Mouse (Mus musculus): ENCODE data around the gene Eml3.
"Not testable (repeated sequence)": the region's sequence is repeated elsewhere in the genome, so short reads cannot be mapped to it uniquely, and the experiment has no call there.

Eml3 gene

DNA sequence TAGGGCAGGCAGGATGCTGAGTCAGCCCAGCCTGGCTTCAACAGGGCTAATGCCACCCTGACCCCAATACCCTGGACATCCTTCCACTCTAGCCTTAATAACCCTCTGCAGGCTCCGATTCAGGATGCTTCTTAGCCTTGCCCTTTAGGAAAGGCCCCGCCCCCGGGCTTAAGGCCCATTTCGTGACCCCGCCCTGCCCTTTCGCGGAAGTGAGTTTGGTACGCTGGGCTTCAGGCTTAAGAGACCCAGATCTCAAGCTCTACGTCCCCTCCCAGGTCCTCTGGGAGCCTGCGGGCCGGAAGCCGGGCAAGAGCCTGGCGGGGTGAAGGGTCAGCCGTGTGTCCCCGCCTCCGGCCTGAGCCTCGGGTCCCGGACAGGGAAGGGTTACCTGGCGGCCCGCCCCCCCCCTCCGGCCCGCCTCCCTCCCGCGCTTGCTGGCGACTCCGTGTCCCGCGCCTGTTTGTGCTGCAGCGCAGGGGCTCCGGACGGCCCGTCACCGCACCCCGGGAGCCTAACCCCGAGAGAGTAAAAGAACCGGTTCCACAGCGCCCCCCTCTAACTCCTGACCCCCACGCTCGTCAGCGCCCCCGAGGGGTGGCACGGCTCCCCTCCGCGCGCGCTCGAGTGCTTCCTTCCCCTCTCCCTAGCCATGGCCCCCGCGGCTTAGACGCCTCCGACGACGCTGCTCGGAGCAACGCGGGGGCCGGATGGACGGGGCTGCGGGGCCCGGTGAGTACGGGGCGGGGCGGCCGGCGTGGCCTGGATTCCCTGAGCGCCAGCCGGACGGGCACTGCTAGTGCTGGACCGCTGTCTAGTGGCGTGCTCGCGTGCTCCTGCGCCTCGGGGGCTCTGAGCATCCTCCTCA, at the start of gene Eml3, which contains the start of gene Rom1:
Eml3 (plus strand) TSS at position 329 of the 865 bp plus-strand sequence.
Rom1 (minus strand) TSS at position 133 of the 865 bp plus-strand sequence.
- DNase-seq (ENCODE audit: low spot score in 2 of 2) = peak; percentile 94 to 95

DNA sequence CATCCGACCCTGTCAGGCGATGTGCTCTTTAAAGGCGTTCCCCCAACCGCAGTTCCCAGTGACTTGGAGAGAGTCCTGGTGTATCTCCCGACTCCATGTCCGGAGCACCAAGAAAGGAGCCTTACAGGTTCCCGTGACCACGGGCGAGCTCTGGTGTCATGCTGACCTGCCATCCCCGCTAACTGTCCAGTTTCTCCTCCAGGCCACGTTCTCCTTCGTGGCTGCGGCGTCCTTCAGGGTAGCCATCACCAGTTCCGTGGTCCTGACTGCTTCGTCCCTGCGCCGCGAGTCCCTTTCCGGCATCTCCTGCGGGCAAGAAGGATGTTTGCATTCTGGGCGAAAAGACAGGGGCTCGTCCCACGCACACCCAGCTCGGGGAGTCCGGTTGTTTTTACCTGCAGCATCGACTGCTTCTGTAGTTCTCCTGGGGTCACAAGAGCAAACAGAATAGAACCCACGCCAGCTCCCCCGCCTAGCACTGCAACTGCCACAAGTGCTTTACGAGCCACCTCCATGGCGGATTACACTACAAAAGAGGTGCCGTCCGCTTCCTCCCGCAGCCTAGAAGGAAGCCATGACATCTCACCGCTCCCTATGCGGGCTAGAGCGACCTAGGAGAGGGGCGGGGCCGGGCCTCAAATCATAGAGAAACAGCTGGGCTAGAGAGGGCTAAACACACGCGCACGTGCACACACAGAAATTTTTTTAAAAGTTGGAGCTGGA, 48.9 kb upstream of the Eml3 start, which contains the start of gene Uqcc3:
Uqcc3 (minus strand) TSS at position 613 of the 723 bp plus-strand sequence.
- DNase-seq (ENCODE audit: low spot score in 2 of 2) = peak; percentile 91 to 92

DNA sequence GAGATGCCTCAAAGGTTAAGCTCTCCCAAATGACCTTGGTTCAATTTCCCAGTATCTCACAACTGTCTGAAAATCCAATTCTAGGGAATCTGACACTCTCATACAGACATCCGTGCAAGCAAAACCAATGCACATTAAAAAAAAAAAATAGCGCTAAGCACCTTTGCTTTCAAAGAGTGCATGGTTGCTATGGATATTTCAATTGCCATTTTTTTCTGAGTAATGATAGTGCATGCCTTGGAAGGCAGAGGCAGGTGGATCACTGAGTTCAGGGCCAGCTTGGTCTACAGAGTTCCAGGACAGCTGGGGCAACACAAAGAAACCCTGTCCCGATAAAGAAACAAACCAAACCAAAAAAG, 48.3 kb upstream of the Eml3 start:
- no peak for DNase-seq (ENCODE audit: low spot score in 2 of 2)

DNA sequence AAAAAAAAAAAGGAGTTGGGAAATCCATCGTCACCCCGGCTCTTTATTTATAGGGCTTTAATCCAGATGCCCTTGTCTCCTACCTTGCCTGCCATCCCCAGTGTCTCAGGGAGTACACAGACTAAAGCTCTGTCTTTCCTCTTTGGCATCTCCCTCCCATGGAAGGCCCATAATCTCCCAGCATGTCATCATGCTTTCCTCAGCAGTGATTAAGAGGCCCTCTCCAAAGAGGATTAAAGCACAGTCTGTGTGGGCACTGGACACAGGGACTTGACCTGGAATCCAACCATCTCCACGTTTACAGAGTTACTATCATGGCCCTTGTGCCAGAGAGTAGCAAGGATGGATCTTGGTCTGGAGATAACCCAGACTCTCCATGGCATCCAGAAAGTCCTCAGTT, 45.7 kb upstream of the Eml3 start, which contains the start of the genes Lbhd1 and Gm49403:
Lbhd1 (plus strand) TSS at position 117 of the 400 bp plus-strand sequence.
Gm49403 (plus strand) TSS at position 315 of the 400 bp plus-strand sequence.
- DNase-seq (ENCODE audit: low spot score in 2 of 2) = no peak

DNA sequence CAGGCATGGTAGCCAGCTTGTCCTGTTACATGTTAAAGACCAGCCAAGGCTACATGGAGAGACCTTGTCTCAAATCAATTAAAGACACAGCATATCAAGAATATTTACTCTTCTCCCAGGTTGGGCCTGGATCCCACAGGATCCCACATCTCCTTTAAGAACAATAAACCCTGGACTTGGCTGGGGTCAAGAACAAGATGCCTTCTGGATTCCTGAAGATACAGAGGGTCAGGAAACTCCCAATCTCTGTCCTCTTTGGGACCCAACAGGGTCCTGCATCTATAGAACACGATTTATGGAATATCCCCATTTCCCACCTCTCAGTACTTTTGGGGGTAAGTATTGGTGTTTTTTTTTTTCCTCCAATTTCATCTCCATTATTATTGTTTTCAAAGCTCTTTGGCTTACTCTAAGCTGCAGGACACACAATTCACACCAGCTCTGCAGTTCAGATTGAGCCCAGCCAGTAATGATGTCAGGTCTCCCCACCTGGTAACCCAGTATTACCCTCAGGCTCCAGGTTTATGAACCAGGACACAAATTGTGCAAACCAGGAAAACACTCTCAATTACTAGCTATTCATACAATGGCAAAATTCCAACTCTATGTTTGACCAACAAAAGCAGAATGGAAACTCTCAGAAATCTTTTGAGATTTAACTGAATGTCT, 42.3 kb upstream of the Eml3 start:
- DNase-seq (ENCODE audit: low spot score in 2 of 2) = no peak

DNA sequence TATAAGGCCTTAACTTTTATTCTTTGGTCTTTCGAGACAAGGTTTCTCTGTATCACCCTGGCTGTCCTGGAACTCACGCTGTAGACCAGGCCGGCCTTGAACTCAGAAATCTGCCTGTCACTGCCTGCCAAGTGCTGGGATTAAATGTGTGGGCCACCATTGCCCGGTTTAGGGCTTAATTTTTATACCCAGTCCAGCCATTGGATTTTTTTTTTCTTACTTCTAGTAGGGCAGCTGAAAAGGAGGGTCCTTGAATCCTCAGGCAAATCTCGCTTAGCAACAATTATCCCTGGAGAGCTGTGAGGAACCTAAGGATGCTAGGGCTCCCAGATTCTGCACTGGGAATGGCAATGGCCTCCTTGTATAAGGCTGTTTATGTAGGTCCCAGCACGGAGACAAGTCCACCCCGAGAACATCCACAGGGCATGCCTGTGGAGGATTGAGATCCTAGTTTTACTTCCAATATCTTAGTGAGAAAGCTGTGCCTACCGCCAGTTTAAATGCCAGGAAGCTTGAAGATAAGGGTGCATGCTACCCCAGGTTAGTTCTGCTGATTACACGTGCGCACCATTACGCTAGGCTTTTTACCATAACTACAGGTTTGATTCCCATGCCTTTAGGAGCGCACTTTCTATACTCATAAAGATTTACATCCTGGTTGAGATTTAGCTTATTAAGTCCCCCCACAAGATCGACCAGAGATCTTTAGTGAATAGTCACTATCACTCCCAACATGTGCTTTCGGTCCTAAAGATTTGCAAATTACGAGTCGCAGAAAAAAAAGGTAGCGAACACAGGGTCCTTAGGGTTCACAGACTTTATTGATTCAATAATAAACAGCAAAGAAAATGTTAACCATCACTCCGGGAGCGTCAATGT, 41.5 kb upstream of the Eml3 start:
- no peak for DNase-seq (ENCODE audit: low spot score in 2 of 2)

DNA sequence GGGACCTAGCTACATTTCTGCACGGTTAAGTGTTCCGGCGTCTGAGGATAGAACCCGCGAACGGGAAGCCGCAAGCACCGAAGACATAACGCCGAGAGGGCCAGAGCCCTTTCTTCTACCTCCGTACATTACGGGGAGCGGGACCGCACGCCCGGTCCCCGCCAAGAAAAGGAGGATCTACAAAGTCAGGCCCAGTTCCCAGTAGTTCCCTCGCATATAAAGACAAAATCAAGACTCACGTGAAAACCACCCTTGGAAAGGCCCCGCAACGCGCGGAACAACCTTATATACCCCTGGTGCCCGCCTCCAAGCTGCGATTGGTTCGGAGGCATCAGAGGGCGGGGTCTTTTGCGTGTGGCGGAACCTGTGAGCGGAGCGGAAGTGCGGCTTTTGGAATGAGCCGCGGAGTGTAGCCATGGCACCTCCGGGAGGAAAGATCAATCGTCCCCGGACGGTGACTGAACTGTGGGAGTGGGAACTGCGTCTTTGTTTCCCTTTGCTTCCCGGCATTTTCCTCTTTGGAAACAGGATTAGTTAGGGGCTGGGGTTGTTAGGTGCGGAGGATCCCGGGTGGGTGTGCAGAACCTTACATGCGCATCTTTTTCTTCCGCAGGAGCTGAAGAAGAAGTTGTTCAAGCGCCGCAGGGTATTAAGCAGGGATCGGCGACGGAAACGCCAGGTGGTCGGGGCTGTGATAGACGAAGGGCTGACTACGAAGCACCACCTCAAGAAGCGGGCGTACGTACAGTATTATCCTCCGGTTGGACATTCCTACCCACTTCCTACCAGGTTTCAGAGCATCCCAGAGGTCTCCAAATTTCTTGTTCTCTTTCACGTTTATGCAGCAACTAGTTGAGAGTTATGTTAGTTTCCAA, 40.6 kb upstream of the Eml3 start, which contains the start of the genes 1810009A15Rik and Gm49416:
1810009A15Rik (plus strand) TSS at position 343 of the 875 bp plus-strand sequence.
Gm49416 (plus strand) TSS at position 416 of the 875 bp plus-strand sequence.
- DNase-seq (ENCODE audit: low spot score in 2 of 2) = peak; percentile 94 to 95

DNA sequence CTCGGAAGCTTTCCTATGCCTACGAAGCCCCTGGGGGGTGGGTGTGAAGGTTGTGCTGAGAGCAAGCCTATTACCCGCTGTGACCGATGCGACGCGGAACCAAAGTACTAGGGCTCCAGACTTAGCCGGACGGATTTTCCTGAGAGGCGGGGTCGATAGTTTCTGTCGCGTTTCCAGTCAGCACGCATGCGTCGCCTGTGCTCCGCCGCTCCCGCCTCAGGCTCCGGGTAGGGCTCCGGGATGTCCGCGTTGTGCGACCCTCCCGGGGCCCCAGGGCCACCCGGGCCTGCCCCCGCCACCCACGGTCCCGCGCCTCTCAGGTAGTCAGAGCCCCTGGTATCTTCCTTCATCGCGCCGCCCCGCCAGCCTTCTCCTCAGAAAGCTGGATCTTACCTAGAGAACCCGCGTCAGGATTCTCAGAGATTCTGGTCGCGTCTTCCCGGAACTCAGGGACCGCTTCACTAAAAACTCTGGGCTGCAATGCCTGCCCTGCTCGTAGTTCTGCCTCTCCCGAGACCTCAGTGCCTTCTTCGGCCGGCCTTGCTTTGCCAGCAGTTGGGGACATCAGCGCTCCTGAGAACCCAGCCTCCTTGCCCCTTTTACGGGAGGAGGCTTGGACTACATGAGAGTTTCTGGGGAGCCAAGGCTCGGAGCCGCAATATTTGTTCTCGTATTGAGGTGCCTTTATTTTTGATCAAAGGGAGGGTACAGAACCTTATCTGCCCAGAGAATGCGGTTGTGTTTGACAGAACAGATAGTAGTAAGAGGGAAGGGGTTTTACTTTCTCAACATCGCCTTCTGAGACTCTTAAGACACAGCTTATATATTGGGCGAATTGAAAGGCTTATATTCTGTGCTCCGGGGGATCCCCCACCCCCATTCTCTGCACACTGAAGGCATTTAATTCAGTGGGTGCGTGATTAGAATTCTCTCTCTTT, 36.3 kb upstream of the Eml3 start, which contains the start of gene Ints5:
Ints5 (plus strand) TSS at position 177 of the 938 bp plus-strand sequence.
- DNase-seq (ENCODE audit: low spot score in 2 of 2) = peak; percentile 81 to 84

DNA sequence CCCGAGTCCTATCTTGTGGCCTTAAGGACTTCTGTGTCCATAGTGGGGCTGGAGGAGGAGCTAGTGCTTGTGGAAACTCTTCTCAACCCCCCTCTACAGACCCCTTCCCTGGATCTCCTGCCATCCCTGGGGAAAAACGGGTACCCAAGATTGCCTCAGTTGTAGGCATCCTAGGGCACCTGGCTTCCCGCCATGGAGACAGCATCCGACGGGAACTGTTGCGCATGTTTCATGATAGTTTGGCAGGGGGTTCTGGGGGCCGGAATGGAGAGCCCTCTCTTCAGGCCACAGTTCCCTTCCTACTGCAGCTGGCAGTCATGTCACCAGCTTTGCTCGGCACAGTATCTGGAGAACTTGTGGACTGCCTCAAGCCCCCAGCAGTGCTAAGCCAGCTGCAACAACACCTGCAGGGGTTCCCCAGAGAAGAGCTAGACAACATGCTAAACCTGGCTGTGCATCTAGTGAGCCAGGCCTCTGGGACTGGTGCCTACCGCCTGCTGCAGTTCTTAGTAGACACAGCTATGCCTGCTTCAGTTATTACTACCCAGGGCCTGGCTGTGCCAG, 33.9 kb upstream of the Eml3 start:
- no peak for DNase-seq (ENCODE audit: low spot score in 2 of 2)

DNA sequence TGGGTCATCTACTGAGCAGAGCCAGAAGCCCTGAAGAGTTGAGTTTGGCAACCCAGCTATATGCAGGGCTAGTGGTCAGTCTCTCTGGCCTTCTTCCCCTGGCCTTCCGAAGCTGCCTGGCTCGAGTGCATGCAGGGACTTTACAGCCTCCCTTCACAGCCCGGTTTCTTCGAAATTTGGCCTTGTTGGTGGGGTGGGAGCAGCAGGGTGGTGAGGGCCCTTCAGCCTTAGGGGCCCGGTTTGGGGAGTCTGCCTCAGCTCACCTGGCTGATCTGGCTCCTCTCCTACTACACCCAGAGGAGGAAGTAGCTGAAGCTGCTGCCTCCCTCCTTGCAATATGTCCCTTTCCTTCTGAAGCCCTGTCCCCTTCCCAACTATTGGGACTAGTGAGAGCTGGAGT, 33.1 kb upstream of the Eml3 start:
- not testable (repeated sequence) for DNase-seq (ENCODE audit: low spot score in 2 of 2)

DNA sequence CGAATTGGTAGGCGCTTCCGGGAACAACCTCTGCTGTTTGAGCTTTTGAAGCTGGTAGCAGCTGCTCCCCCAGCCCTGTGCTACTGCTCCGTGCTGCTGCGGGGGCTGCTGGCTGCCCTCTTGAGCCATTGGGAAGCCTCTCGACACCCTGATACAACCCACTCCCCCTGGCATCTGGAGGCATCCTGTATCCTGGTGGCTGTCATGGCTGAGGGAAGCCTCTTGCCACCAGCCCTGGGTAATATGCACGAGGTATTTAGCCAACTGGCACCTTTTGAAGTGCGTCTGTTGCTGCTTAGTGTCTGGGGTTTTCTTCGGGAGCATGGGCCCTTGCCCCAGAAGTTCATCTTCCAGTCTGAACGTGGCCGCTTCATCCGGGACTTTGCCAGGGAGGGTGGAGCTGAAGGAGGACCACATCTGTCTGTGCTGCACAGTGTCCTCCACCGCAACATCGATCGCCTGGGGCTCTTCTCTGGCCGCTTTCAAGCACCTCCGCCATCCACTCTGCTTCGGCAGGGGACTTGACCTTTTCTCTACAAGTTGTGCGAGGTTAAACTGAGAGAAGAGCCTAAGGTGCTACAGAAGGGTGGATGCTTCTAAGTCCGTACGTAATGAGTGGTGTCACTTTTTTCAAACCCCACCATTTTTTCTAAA, 32.0 kb upstream of the Eml3 start:
- peak; percentile 24 to 36 for DNase-seq (ENCODE audit: low spot score in 2 of 2)

DNA sequence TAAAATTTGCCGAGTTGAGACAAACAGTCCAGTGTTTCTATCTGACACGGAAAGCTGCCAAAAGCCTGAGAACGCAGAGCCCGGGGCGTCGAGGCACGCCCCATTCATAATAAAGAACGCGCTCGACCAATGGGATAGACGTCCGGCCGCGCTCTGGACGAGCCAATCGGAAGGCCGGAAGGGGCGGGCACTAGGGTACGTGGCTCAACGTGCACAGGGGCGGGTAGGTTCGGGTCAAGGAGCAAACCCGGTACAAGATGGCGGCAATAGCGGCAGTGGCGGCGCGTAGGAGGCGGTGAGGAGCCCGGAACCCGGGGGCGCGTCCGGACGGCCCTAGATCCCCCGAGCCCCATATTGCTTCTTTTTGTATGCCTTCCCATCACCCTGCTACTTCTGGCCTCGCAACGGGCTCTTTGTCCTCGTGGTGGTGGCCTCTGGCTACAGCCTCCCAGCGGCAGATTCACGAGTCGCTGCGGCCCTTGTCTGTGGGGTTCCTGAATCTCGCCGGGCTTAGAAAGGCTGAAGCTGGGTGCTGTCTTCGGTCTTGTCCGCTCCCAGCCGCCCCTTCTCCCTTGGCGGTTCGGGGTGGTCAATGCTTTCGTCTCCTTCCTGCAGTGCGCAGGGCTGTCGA, 31.4 kb upstream of the Eml3 start, which contains the start of gene Ganab:
Ganab (plus strand) TSS at position 207 of the 631 bp plus-strand sequence.
- peak; percentile 95 for DNase-seq (ENCODE audit: low spot score in 2 of 2)

DNA sequence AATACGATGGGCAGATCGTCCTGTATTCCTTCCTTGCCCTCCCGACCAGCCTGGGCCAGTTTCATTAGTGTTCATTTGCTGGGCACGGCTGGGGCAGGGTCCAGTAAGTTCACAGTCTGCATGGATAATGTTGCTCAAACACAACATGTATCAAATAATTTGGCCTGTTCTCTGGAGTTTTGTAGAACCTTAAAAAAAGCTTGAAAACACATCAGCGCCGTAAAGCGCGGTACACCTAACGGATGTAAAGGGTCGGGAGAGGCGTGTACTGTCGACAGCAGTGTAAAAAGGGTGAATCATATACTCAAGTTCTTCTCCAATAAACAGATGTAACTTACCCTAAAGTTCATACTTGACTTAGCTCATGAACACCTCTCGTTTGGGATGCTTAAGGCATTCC, 30.8 kb upstream of the Eml3 start:
- DNase-seq (ENCODE audit: low spot score in 2 of 2) = no peak

DNA sequence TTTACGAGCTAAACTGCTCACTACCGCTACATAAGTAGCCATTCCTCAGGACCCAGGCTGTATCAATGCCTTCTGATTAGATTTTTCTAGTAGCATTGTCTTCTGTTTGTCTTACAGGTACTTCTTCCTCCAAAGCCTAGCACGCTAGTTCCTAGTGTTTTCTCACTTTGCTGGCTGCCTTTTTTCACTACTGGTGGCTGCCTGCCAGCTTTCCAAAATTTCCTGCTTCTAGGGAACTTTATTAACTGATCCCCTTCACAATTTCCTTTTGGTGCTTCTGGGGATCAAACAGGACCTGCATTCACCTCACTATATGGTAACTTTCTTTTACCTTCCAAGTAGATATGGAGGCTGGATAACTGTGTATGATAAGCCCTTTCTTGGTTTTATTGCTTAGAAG, 30.3 kb upstream of the Eml3 start:
- DNase-seq (ENCODE audit: low spot score in 2 of 2) = no peak

DNA sequence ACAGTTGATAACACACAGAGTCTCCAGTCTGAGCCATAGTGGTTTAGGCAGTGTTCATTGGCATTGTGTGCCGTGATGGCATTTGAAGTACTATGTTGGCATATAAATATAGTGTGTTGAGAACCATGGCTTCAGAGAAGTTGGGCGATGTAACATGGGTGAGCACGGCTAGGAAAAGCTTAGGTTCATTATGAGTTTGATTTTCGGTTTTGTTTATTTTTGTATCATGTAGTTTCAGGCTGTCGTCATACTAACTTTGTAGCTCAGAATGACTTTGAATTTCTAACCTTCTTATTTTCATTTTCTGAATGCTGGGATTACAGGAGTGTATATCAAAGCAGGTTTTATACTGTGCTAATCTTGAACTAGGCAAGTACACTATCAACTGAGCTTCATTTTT, 25.9 kb upstream of the Eml3 start:
- no peak for DNase-seq (ENCODE audit: low spot score in 2 of 2)

DNA sequence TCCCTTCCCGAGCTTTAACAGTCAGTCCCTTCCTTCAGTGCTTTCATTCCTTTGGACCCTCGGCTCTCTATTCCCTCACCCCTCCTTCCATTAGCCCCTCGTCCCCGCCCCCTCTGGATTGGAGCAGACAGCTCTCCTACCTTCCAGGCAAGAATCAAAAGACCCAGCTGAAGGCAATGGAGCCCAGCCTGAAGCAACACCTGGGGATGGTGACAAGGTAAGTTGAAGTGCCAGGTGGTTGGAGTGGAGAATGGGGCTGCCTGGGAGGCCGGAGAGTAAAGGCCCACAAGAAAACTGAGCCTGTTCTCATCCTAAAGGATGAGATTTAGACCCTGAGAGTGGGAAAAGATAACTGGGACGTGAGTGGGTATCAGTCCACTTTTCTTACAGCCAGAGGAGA, 20.8 kb upstream of the Eml3 start:
- no peak for DNase-seq (ENCODE audit: low spot score in 2 of 2)

DNA sequence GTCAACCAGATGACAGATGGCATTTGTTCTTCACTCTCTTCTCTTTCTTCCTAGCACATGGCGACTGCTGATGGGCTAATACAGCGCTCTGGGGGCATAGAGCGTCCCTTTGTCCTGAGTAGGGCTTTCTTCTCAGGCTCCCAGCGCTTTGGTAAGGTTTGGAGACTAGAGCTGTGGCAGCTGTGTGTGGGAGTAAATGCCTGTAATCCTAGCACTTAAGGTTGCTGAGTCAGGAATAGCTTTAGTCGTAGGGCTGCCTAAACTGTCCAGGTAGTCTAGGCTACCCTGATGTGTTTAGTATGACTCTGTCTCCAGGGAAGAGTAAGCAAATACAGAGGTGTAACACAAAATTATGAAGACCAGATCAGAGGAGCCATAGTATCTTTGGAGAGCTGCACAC, 17.5 kb upstream of the Eml3 start:
- DNase-seq (ENCODE audit: low spot score in 2 of 2) = no peak

All from heart, adult 9 months (tissue).